Mouse (Mus musculus): ENCODE data around the gene Sar1b. TPM values are rescaled to one million over a fixed set of nuclear protein-coding genes. Genes with fewer than 3 reads are reported as not detected.

Gene Sar1b
- polyA plus RNA-seq, 1 experiment from 2014 or later, result 56.1 TPM

Other genes starting within 250 kb of the Sar1b start
- 2.9 to 3.6 TPM (median 3.4 TPM) in 3 replicates for gene Phykpl, start 178.9 kb upstream of the Sar1b start, polyA plus RNA-seq (2018)
- gene Hnrnpab, start 156.8 kb upstream of the Sar1b start, polyA plus RNA-seq (2018), result 203 to 532 TPM (median 476 TPM) in 3 replicates
- gene Nhp2, start 144.0 kb upstream of the Sar1b start, polyA plus RNA-seq (2018), result 45.0 to 125 TPM (median 72.8 TPM) in 3 replicates
- gene Rmnd5b, start 127.8 kb upstream of the Sar1b start, polyA plus RNA-seq (2018), result 15.5 to 43.6 TPM (median 25.5 TPM) in 3 replicates
- gene N4bp3, start 112.8 kb upstream of the Sar1b start, polyA plus RNA-seq (2018), result 3.9 to 13.9 TPM (median 6.3 TPM) in 3 replicates
- 0.58 to 4.2 TPM (median 2.0 TPM) in 3 replicates for gene D930048N14Rik, start 112.7 kb upstream of the Sar1b start, polyA plus RNA-seq (2018)
- gene 0610009B22Rik, start 74.8 kb upstream of the Sar1b start, polyA plus RNA-seq (2018), result 31.2 to 56.1 TPM (median 46.3 TPM) in 3 replicates
- gene Sec24a, start 53 bp upstream of the Sar1b start, polyA plus RNA-seq (2018), result 10.7 to 11.3 TPM (median 10.9 TPM) in 3 replicates
- gene Jade2, start 94.0 kb downstream of the Sar1b start, polyA plus RNA-seq (2018), result 30.8 to 37.9 TPM (median 31.3 TPM) in 3 replicates
- 23.7 to 60.3 TPM (median 39.3 TPM) in 3 replicates for gene Cdkn2aipnl, start 204.0 kb downstream of the Sar1b start, polyA plus RNA-seq (2018)
- 117 to 151 TPM (median 137 TPM) in 3 replicates for gene Ube2b, start 237.1 kb downstream of the Sar1b start, polyA plus RNA-seq (2018)
- 1.2 to 3.9 TPM (median 2.0 TPM) in 3 replicates for gene Cdkl3, start 240.5 kb downstream of the Sar1b start, polyA plus RNA-seq (2018)